Mouse (Mus musculus) MEL (cell line): ENCODE results near the gene Oasl1. TPM values are rescaled to one million over a fixed set of nuclear protein-coding genes. Genes with fewer than 3 reads are reported as not detected.

Source experiments
- DNase-seq: peaks from one replicate; pipeline ENCODE4 v3.0.0; 2011; ENCODE audit warnings: low read depth, low spot score
- H3K27ac ChIP-seq: 2 replicates; pipeline ENCODE4 v1.5.1; 2012; ENCODE audit warnings: low read depth, mild to moderate bottlenecking, control low read depth, low read length, moderate library complexity; ENCODE audit not compliant: control insufficient read depth
- H3K27me3 ChIP-seq, 2 experiments: fragments of 150-350 bp in 1 of 2; sonication (generic) in 1 of 2; 2 replicates each; pipeline ENCODE4 v1.6.1; 2012; ENCODE audit warnings: low read length in 2 of 2, mild to moderate bottlenecking in 2 of 2, improper control_type of control experiment in 1 of 2, moderate library complexity in 1 of 2; ENCODE audit not compliant: insufficient read depth in 2 of 2, control insufficient read depth in 1 of 2
- H3K36me3 ChIP-seq, 2 experiments: 2 replicates each; pipeline ENCODE4 v1.6.1; 2012 to 2014; ENCODE audit warnings: low read length in 2 of 2, improper control_type of control experiment in 1 of 2, inconsistent platforms in 1 of 2, mild to moderate bottlenecking in 1 of 2; ENCODE audit not compliant: insufficient read depth in 2 of 2, control insufficient read depth in 1 of 2
- H3K4me1 ChIP-seq, 2 experiments: fragments of 150-350 bp in 1 of 2; sonication (generic) in 1 of 2; 2 replicates each; pipeline ENCODE4 v1.6.1; 2012; ENCODE audit warnings: low read length in 2 of 2, improper control_type of control experiment in 1 of 2, mild to moderate bottlenecking in 1 of 2; ENCODE audit not compliant: insufficient read depth in 2 of 2, control insufficient read depth in 1 of 2
- H3K4me3 ChIP-seq, 2 experiments: fragments of 150-350 bp in 1 of 2; sonication (generic) in 1 of 2; 2 replicates each; pipeline ENCODE4 v1.5.1; 2012; ENCODE audit warnings: low read depth in 2 of 2, low read length in 2 of 2, mild to moderate bottlenecking in 2 of 2, moderate library complexity in 2 of 2, control low read depth in 1 of 2, improper control_type of control experiment in 1 of 2; ENCODE audit not compliant: control insufficient read depth in 1 of 2, insufficient read depth in 1 of 2
- H3K79me2 ChIP-seq: 2 replicates; pipeline ENCODE4 v1.6.1; 2012; ENCODE audit warnings: mild to moderate bottlenecking, low read length, moderate library complexity; ENCODE audit not compliant: control insufficient read depth, poor library complexity, insufficient read depth
- H3K9ac ChIP-seq: 2 replicates; pipeline ENCODE4 v1.6.1; 2012; ENCODE audit warnings: low read depth, mild to moderate bottlenecking, control low read depth, low read length, moderate library complexity; ENCODE audit not compliant: control insufficient read depth, poor library complexity, severe bottlenecking
- H3K9me3 ChIP-seq: fragments of 150-350 bp; sonication (generic); replicated peaks from 2 replicates; pipeline ENCODE4 v1.6.1; 2012; ENCODE audit warnings: mild to moderate bottlenecking, low read length, improper control_type of control experiment, moderate library complexity; ENCODE audit not compliant: insufficient read depth
- BHLHE40 ChIP-seq: IDR thresholded peaks from 2 replicates; pipeline ENCODE4 v1.6.1; 2012; ENCODE audit warnings: low read depth, mild to moderate bottlenecking, inconsistent platforms, low read length, improper control_type of control experiment, borderline replicate concordance
- CHD2 ChIP-seq: IDR thresholded peaks from 2 replicates; pipeline ENCODE4 v1.6.1; 2011; ENCODE audit warnings: low read length, improper control_type of control experiment
- CTCF ChIP-seq, 3 experiments: IDR thresholded peaks in 2 of 3; conservative IDR thresholded peaks in 1 of 3; 2 replicates each; pipeline ENCODE4 v1.5.1; 2011 to 2012; ENCODE audit warnings: low read length in 3 of 3, low read depth in 2 of 3, mild to moderate bottlenecking in 2 of 3, improper control_type of control experiment in 1 of 3, inconsistent platforms in 1 of 3, mixed read lengths in 1 of 3, moderate library complexity in 1 of 3; ENCODE audit not compliant: control insufficient read depth in 1 of 3, insufficient read depth in 1 of 3, poor library complexity in 1 of 3, severe bottlenecking in 1 of 3
- ELF1 ChIP-seq: IDR thresholded peaks from 2 replicates; pipeline ENCODE4 v1.6.1; 2014; ENCODE audit warnings: low read depth, mild to moderate bottlenecking, inconsistent platforms, low read length, improper control_type of control experiment, moderate library complexity
- EP300 ChIP-seq, 2 experiments: IDR thresholded peaks; 2 replicates each; pipeline ENCODE4 v1.6.1; 2011; ENCODE audit warnings: improper control_type of control experiment in 2 of 2, low read length in 2 of 2, low read depth in 1 of 2, mild to moderate bottlenecking in 1 of 2
- ETS1 ChIP-seq: IDR thresholded peaks from 2 replicates; pipeline ENCODE4 v1.6.1; 2012; ENCODE audit warnings: low read depth, mild to moderate bottlenecking, inconsistent platforms, low read length, improper control_type of control experiment, moderate library complexity
- GABPA ChIP-seq: IDR thresholded peaks from 2 replicates; pipeline ENCODE4 v1.6.1; 2012; ENCODE audit warnings: low read depth, mild to moderate bottlenecking, inconsistent platforms, low read length, improper control_type of control experiment, moderate library complexity
- GATA1 ChIP-seq: IDR thresholded peaks from 2 replicates; pipeline ENCODE4 v1.6.1; 2011; ENCODE audit warnings: low read depth, low read length, improper control_type of control experiment
- JUND ChIP-seq: IDR thresholded peaks from 2 replicates; pipeline ENCODE4 v1.6.1; 2011; ENCODE audit warnings: low read depth, mild to moderate bottlenecking, improper control_type of control experiment, low read length
- KAT2A ChIP-seq: conservative IDR thresholded peaks from 2 replicates; pipeline ENCODE4 v1.6.1; 2012; ENCODE audit warnings: low read depth, low read length, improper control_type of control experiment, inconsistent platforms
- MAFK ChIP-seq: IDR thresholded peaks from 2 replicates; pipeline ENCODE4 v1.6.1; 2011; ENCODE audit warnings: low read depth, mild to moderate bottlenecking, low read length, improper control_type of control experiment, borderline replicate concordance
- MEF2A ChIP-seq: IDR thresholded peaks from 2 replicates; pipeline ENCODE4 v1.6.1; 2014; ENCODE audit warnings: low read depth, mild to moderate bottlenecking, inconsistent platforms, low read length, improper control_type of control experiment; ENCODE audit not compliant: poor library complexity, insufficient replicate concordance, severe bottlenecking; ENCODE audit errors: extremely low read depth
- MXI1 ChIP-seq: IDR thresholded peaks from 2 replicates; pipeline ENCODE4 v1.6.1; 2011; ENCODE audit warnings: mild to moderate bottlenecking, low read depth, low read length, improper control_type of control experiment
- MYC ChIP-seq: IDR thresholded peaks from 2 replicates; pipeline ENCODE4 v1.6.1; 2011; ENCODE audit warnings: low read depth, mild to moderate bottlenecking, low read length, improper control_type of control experiment, moderate library complexity
- NELFE ChIP-seq: IDR thresholded peaks from 2 replicates; pipeline ENCODE4 v1.6.1; 2011; ENCODE audit warnings: low read depth, low read length, improper control_type of control experiment
- NRF1 ChIP-seq: IDR thresholded peaks from 2 replicates; pipeline ENCODE4 v1.6.1; 2014; ENCODE audit warnings: low read depth, mild to moderate bottlenecking, inconsistent platforms, low read length, improper control_type of control experiment, moderate library complexity; ENCODE audit not compliant: poor library complexity, insufficient read depth, severe bottlenecking
- POLR2A ChIP-seq, 2 experiments: IDR thresholded peaks; 2 replicates each; pipeline ENCODE4 v1.6.1; 2011 to 2012; ENCODE audit warnings: low read length in 2 of 2, mild to moderate bottlenecking in 2 of 2, control low read depth in 1 of 2, improper control_type of control experiment in 1 of 2, low read depth in 1 of 2, moderate library complexity in 1 of 2; ENCODE audit not compliant: control insufficient read depth in 1 of 2, insufficient read depth in 1 of 2, poor library complexity in 1 of 2
- POLR2AphosphoS5 ChIP-seq: IDR thresholded peaks from 2 replicates; pipeline ENCODE4 v1.6.1; 2012; ENCODE audit warnings: low read depth, borderline replicate concordance, mild to moderate bottlenecking, inconsistent platforms, low read length, moderate library complexity, mixed read lengths
- RAD21 ChIP-seq: IDR thresholded peaks from 2 replicates; pipeline ENCODE4 v1.6.1; 2011; ENCODE audit warnings: mild to moderate bottlenecking, low read depth, low read length, improper control_type of control experiment
- RCOR1 ChIP-seq: IDR thresholded peaks from 2 replicates; pipeline ENCODE4 v1.6.1; 2012; ENCODE audit warnings: low read depth, mild to moderate bottlenecking, inconsistent platforms, low read length, improper control_type of control experiment
- SMC3 ChIP-seq: IDR thresholded peaks from 2 replicates; pipeline ENCODE4 v1.6.1; 2011; ENCODE audit warnings: low read depth, low read length, improper control_type of control experiment
- TBP ChIP-seq: IDR thresholded peaks from 2 replicates; pipeline ENCODE4 v1.8.0; 2011; ENCODE audit warnings: low read depth, low read length, improper control_type of control experiment
- TCF12 ChIP-seq: IDR thresholded peaks from 2 replicates; pipeline ENCODE4 v1.6.1; 2014; ENCODE audit warnings: low read depth, mild to moderate bottlenecking, inconsistent platforms, low read length, improper control_type of control experiment, moderate library complexity
- UBTF ChIP-seq: IDR thresholded peaks from 2 replicates; pipeline ENCODE4 v1.6.1; 2012; ENCODE audit warnings: low read depth, mild to moderate bottlenecking, inconsistent platforms, low read length, improper control_type of control experiment, moderate library complexity, borderline replicate concordance; ENCODE audit not compliant: insufficient read depth
- USF1 ChIP-seq: IDR thresholded peaks from 2 replicates; pipeline ENCODE4 v1.6.1; 2014; ENCODE audit warnings: low read depth, mild to moderate bottlenecking, inconsistent platforms, low read length, improper control_type of control experiment, moderate library complexity
- ZC3H11A ChIP-seq: IDR thresholded peaks from 2 replicates; pipeline ENCODE4 v1.6.1; 2012; ENCODE audit warnings: low read depth, mild to moderate bottlenecking, inconsistent platforms, low read length, improper control_type of control experiment
- ZMIZ1 ChIP-seq: IDR thresholded peaks from 2 replicates; pipeline ENCODE4 v1.6.1; 2012; ENCODE audit warnings: low read depth, mild to moderate bottlenecking, inconsistent platforms, low read length, improper control_type of control experiment, moderate library complexity
- polyA plus RNA-seq, 2 experiments: library from polyadenylated mRNA; stranded (reverse) in 1 of 2; unstranded in 1 of 2; fragments of >175 nt in 1 of 2; fragments of >200 nt in 1 of 2; gene quantifications; 2 replicates each; pipeline versions ENCODE4 v1.2.1 to v1.2.4; 2012; ENCODE audit warnings: low replicate concordance in 2 of 2, low read depth in 1 of 2; ENCODE audit not compliant: insufficient read length in 2 of 2, insufficient read depth in 1 of 2, missing spikeins in 1 of 2
- total RNA-seq: library from RNA; depleted of rRNA; stranded (reverse); fragments of 300-350 nt; gene quantifications from 2 replicates; pipeline ENCODE4 v1.2.3, GENCODE M21; 2012

Gene Oasl1
- total and polyA plus RNA-seq, 3 experiments: 8.2 to 33.3 TPM; not detected in 1

GRCm38 (mm10) chr5:114913686-114914085 lies 9.4 kb upstream of the Oasl1 start:
- Histone ChIP-seq H3K9ac (no peak overlapping the region), H3K27me3 (no peaks in the 10 kb centered on the region; a peak in 1 of 4 replicates), H3K9me3 (no peaks in the 10 kb centered on the region), H3K36me3 (no peaks in the 10 kb centered on the region), H3K79me2 (no peaks in the 10 kb centered on the region), H3K4me3 (no peak overlapping the region), H3K4me1 (0 out of 4 replicates have a peak, but pooled peaks cover 0 to 6% of the 10 kb centered on the region in 2 experiments), H3K27ac (no peak overlapping the region)
- no peak for DNase-seq
- TF ChIP-seq JUND (no peak), NELFE (no peak), USF1 (no peak), SMC3 (no peak), POLR2AphosphoS5 (no peak), POLR2A (IDR thresholded peaks at IDR 0.05; ENCODE audit: control insufficient read depth in 1 of 2, insufficient read depth in 1 of 2, low read depth in 1 of 2, low read length in 2 of 2, poor library complexity in 1 of 2) (no peak), BHLHE40 (no peak), TBP (no peak), KAT2A (no peak), RAD21 (no peak), ETS1 (no peak), MEF2A (no peak), ZMIZ1 (no peak), EP300 (IDR thresholded peaks at IDR 0.05; ENCODE audit: low read depth in 1 of 2, low read length in 2 of 2) (no peak), GABPA (no peak), MAFK (no peak), MXI1 (no peak), CTCF (IDR thresholded peaks at IDR 0.05 in 2 of 3, conservative IDR thresholded peaks at IDR 0.05 in 1 of 3; ENCODE audit: control insufficient read depth in 1 of 3, insufficient read depth in 1 of 3, low read depth in 2 of 3, low read length in 3 of 3, poor library complexity in 1 of 3, severe bottlenecking in 1 of 3) (no peak), ZC3H11A (no peak), NRF1 (no peak)

- Histone ChIP-seq H3K9ac (no peak overlapping the region), H3K4me1 (peaks cover 0 to 10% of the 10 kb centered on the region in 2 experiments; a peak in 1 of 4 replicates), H3K79me2 (no peaks in the 10 kb centered on the region), H3K36me3 (no peaks in the 10 kb centered on the region), H3K27me3 (no peaks in the 10 kb centered on the region; a peak in 1 of 4 replicates), H3K4me3 (no peak overlapping the region), H3K9me3 (no peaks in the 10 kb centered on the region), H3K27ac (no peak overlapping the region)
- no peak for TF ChIP-seq GATA1
- TF ChIP-seq CTCF (IDR thresholded peaks at IDR 0.05 in 2 of 3, conservative IDR thresholded peaks at IDR 0.05 in 1 of 3; ENCODE audit: control insufficient read depth in 1 of 3, insufficient read depth in 1 of 3, low read depth in 2 of 3, low read length in 3 of 3, poor library complexity in 1 of 3, severe bottlenecking in 1 of 3): no peak
- TF ChIP-seq MAFK: no peak
- TF ChIP-seq RAD21: no peak
- no peak for TF ChIP-seq TCF12
- no peak for TF ChIP-seq ELF1
- TF ChIP-seq UBTF: no peak
- no peak for TF ChIP-seq CHD2
- no peak for TF ChIP-seq NRF1
- TF ChIP-seq MEF2A: no peak
- TF ChIP-seq ETS1: no peak
- TF ChIP-seq POLR2AphosphoS5: no peak
- TF ChIP-seq RCOR1: no peak
- no peak for TF ChIP-seq MYC
- no peak for DNase-seq
Measured at GRCm38 (mm10) chr5:114914855-114915254, 8.2 kb upstream of the Oasl1 start.
